Mouse (Mus musculus) gastrocnemius, postnatal 14 days (tissue): ENCODE measurements around the gene Dnah17. TPM values are rescaled to one million over a fixed set of nuclear protein-coding genes. Genes with fewer than 3 reads are reported as not detected.
A peak's percentile ranks its signal among the peaks of the same experiment; 100 is the strongest.

Experiments used
- DNase-seq: peaks from one replicate; pipeline ENCODE4 v3.0.0; 2021; ENCODE audit warnings: mixed read lengths
- intact Hi-C: fragments of 180-260 bp; cut with DNase I; formaldehyde crosslinking; loops from one replicate; pipeline ENCODE4 v1.15.1; 2025; ENCODE audit warnings: low total_unique reads
- total RNA-seq, 2 experiments: library from RNA; stranded (reverse); gene quantifications; 2 replicates each; pipeline ENCODE4 v1.2.3; 2021

The Dnah17 gene
- total RNA-seq, 2 experiments from 2014 or later, result 0.04 to 0.08 TPM

DNA sequence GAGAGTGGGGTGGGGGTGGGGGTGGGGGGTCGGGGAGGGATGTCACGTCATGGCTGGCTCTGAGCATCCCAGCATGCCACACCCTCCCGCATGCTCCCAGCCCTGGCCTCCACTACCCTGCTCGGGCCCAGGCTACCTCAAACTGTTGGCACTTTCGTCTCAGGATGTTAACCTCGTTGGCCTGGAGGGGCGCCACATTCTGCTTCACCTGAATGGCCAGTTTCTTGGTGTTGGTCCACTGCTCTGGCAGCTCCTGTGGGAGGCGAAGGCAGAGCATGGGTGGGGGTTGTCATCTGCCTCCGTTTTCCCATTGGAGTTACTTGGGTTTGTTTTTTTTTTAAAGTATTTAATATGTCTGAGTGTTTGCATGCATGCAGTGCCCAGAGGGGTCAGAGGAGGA, 29.3 kb downstream of the Dnah17 start:
- no peak for DNase-seq
- intact Hi-C loops, result loop anchor here (2.0 to 5.0 kb wide), 3 partner anchors 14 to 234 kb away; no protein-coding TSS in a partner anchor

- no peak for DNase-seq
- intact Hi-C loops, result no loop called here
Observed at GRCm38 (mm10) chr11:118096736-118097135, 33.7 kb downstream of the Dnah17 start.

- DNase-seq, result no peak
- intact Hi-C loops, result no loop called here
Observed at GRCm38 (mm10) chr11:118095004-118095403, 35.4 kb downstream of the Dnah17 start.

DNA sequence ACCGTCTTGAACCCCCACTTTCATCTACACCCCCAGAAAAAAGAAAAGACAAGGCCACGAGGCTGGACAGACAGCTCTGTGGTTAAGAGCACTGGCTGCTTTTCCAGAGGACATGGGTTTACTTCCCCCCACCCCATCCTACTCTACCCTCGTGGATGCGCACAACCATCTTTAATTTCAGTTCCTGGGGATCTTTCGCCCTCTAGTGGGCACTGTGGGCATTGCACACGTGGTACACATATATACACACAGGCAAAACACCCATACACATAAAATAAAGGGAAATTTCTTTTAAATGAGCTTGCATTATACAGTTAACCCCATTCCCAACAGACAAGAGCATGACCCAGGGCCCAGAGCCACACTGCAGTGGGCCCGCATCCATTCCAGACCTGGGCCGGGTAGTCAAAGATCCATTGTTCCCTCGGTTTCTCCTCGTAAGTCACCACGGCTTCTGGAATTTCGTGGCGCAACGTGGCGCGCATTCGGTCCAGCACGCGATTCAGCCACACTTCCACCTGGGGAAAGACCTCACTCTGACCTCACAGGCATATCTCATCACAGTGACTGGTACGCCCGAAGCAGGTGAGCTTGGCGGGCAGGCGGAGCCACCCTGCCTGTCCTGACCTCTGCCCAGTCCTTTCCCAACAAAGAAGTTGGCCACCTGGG, 39.3 kb downstream of the Dnah17 start:
- no peak for DNase-seq
- intact Hi-C loops, result no loop called here

GRCm38 (mm10) chr11:118088896-118089295, 41.5 kb downstream of the Dnah17 start:
- intact Hi-C loops, result no loop called here
- DNase-seq, result no peak

DNA sequence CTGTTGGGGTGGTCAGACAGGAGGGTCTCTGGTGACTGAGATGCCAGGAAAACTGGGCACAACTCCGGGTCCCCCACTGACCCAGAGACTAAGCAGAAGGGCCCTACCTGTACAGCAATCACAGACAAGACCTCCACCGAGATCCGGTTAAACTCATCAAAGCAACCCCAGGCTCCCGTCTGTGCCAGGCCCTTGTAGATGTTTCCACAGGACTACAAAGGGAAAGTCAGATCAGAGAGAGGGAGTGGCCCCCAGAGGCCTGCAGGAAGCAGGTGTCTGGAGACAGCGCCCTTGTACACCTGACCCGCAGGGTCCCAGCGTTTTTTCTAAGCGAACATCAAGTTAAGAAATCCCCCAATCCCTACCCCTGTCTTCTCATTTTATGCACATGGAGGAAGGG, 44.5 kb downstream of the Dnah17 start:
- intact Hi-C loops, result loop anchor here (2.0 kb wide), 1 partner anchor 15 kb away; no protein-coding TSS in a partner anchor
- DNase-seq, result no peak

DNA sequence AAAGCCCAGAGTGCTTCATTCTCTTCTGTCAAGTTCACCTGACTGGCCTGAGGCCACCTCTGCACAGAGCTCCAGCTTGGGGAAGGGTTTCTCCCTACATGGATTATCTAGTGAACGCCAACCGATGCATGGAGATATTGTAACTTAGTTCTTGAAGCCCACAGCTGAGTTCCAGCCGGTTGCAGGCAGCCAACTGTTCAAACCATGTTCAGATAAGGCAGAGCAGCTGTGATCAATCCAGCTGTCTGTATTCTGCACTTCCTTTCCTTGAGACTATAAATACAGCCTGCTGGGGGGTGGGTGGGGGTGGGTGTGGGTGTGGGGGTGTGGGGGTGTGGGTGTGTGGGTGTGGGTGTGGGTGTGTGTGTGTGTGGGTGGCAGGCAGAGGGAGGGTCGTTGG, 45.3 kb downstream of the Dnah17 start:
- intact Hi-C loops, result no loop called here
- no peak for DNase-seq

GRCm38 (mm10) chr11:118084266-118084665, 46.2 kb downstream of the Dnah17 start:
- intact Hi-C loops, result no loop called here
- DNase-seq, result no peak

DNA sequence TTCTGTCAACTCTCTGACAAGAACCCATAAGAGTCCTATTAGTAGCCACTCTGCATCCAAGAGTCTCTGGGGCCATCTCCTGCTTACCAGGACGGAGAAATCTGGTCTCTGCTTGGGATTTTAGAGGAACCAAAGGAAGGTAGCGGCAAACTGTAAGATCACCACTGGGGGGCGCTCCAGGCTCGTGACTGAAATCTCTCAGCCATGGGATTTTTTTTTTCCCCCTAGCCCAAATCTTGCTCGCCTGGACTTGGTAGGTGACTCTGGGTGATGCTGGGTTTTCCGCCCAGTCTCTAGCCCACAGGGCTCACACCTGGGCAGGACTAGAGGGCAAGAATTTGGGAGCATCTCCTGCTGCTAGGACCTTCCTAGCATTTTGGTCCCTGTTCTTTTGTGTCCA, 46.6 kb downstream of the Dnah17 start:
- peak; percentile 72 for DNase-seq
- intact Hi-C loops, result no loop called here

- no peak for DNase-seq
- intact Hi-C loops, result no loop called here
Observed at GRCm38 (mm10) chr11:118082294-118082693, 48.1 kb downstream of the Dnah17 start.

- intact Hi-C loops, result loop anchor here (2.0 kb wide), 1 partner anchor 23 kb away; no protein-coding TSS in a partner anchor
- DNase-seq, result no peak
Observed at GRCm38 (mm10) chr11:118079750-118080149, 50.7 kb downstream of the Dnah17 start.

DNA sequence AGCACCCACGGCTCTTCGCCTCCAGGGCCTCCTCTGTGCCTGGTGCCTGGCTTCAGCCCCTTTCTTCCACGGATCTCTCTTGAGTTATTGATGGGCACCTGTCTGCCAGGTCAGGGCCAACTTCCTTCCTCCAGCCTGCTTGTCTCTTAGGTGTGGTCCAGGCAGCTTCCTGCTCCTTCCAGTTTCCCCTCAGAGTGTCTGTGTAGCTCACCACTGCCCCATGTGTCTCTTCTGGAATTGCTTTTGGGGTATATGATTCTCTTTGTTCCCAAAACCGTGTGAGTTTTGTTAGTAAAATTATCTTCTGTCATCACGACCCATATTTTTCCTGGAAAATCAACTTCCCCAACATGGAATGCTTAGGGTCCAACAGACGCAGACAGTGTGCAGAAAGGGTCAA, 53.5 kb downstream of the Dnah17 start:
- intact Hi-C loops, result no loop called here
- DNase-seq, result no peak

DNA sequence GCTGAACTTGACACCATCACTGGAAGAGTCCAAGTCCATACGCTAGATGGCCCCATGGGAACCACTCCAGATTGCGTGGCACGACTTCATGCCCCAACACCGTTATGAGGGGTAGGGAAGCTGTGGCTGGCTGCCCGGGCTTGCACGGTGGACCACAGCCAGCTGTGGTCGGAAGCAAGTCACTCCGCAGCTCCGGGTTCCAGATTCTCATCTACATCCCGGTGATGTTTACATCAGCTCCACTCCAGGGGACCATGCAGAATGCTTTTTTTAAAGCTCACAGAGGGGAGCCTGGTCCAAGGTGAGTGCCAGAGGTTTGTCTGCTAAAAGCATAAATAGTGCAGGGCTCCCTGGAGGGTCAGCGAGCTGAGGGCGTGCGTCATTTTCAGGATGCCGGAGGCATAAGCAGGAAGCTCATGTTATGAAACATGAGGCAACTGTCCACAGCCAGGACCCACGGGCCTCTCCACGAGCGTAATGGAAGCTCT, 55.4 kb downstream of the Dnah17 start:
- peak; percentile 30 for DNase-seq
- intact Hi-C loops, result no loop called here

GRCm38 (mm10) chr11:118071227-118071912, 59.1 kb downstream of the Dnah17 start:
- no peak for DNase-seq
- intact Hi-C loops, result no loop called here

DNA sequence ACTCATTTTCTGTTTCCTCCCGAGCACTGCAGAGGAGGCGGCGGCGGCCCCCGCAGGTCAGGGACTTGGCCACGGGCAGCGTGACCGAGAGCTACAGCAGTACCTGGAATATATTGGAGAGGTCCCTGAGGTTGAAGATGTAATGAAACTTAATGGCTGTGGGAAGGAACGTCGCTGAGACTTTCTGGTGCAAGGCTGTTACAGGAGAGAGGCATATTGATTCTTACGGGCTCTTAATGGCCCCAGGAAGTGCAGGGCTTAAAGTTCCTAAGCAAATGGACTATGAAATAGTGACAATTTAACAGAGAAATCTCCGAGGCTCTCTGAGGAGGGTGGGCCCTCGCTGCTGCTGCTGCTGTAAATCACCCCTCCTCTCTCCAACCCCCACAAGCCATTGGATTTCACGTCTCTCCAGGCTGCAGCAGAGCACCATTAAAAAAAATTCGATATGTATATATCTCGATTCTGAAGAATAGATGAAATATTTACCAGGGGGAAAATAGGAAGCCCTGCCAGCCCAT, 61.6 kb downstream of the Dnah17 start:
- intact Hi-C loops, result no loop called here

DNA sequence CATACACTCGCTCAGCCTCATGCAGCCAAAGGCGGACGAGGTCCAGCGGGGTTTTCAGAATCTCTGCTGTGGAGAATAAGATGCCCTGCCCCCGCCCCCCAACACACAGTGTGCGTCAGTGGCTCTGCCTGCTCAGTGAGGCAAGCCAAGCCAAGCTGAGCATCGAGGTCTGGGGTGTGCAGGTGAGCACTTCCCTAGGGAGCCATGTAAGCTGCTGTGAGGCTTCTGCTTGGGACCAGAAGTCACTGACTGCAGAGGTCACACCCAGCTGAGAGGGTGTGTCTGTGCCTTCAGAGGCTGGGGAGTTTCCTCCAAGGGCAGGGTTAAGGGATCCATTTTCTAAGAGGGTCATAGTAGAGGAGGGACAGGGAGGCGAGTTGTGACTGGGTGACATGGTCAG, 62.8 kb downstream of the Dnah17 start:
- DNase-seq, result no peak
- intact Hi-C loops, result no loop called here

More for the DNA sequence above, 61.6 kb downstream of the Dnah17 start:
- no peak for DNase-seq

DNA sequence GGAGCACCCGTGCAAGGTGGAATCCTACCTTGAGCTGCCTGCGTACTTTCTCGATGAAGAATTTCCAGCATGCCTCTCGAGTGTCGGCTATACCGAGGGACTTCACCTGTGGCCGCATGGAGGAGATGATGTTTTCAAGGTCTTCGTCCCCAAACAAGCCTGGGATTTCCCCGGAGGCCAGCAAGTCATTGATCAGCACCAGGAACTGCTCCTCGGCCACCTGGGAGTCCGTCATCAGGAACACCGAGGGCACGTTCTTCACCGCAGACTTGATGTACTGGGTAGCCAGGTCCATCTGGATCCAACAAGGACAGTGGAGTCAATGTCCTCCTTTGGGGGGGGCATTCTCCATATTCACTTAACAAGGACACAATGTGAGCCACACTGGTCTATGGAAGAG, 70.4 kb downstream of the Dnah17 start:
- no peak for DNase-seq
- intact Hi-C loops, result no loop called here

- intact Hi-C loops, result no loop called here
- DNase-seq, result no peak
Observed at GRCm38 (mm10) chr11:118058872-118059271, 71.6 kb downstream of the Dnah17 start.

- intact Hi-C loops, result no loop called here
- DNase-seq, result no peak
Observed at GRCm38 (mm10) chr11:118058367-118058766, 72.1 kb downstream of the Dnah17 start.

- intact Hi-C loops, result no loop called here
- no peak for DNase-seq
Observed at GRCm38 (mm10) chr11:118050174-118050573, 80.3 kb downstream of the Dnah17 start.

GRCm38 (mm10) chr11:118049641-118050040, 80.8 kb downstream of the Dnah17 start:
- intact Hi-C loops, result no loop called here
- DNase-seq, result no peak
